Mouse (Mus musculus) bone marrow, adult 2 months (tissue): ENCODE results near the gene Dnajb5.

Experiments used
- CTCF ChIP-seq: fragments of 200-500 bp; IDR thresholded peaks from 2 replicates; pipeline ENCODE4 v1.5.1; 2011; ENCODE audit warnings: low read length, control low read depth; ENCODE audit not compliant: control insufficient read depth, insufficient read depth
- POLR2A ChIP-seq: fragments of 200-500 bp; IDR thresholded peaks from 2 replicates; pipeline ENCODE4 v1.6.1; 2011; ENCODE audit warnings: low read depth, mild to moderate bottlenecking, control low read depth, low read length, borderline replicate concordance; ENCODE audit not compliant: control insufficient read depth

GRCm38 (mm10) chr4:42917402-42917774 is 32.2 kb upstream of the Dnajb5 start:
- no peak for TF ChIP-seq CTCF
- TF ChIP-seq POLR2A, result no peak
